Mouse (Mus musculus) ES-E14 (cell line): ENCODE measurements around the gene Stt3a.

Source experiments
- MAFK ChIP-seq: IDR thresholded peaks from 2 replicates; pipeline ENCODE4 v1.6.1; 2014; ENCODE audit warnings: mild to moderate bottlenecking, low read depth, low read length, inconsistent platforms; ENCODE audit not compliant: insufficient read depth
- ZC3H11A ChIP-seq: IDR thresholded peaks from 2 replicates; pipeline ENCODE4 v1.6.1; 2012; ENCODE audit warnings: low read depth, mild to moderate bottlenecking, inconsistent platforms, low read length, borderline replicate concordance

DNA sequence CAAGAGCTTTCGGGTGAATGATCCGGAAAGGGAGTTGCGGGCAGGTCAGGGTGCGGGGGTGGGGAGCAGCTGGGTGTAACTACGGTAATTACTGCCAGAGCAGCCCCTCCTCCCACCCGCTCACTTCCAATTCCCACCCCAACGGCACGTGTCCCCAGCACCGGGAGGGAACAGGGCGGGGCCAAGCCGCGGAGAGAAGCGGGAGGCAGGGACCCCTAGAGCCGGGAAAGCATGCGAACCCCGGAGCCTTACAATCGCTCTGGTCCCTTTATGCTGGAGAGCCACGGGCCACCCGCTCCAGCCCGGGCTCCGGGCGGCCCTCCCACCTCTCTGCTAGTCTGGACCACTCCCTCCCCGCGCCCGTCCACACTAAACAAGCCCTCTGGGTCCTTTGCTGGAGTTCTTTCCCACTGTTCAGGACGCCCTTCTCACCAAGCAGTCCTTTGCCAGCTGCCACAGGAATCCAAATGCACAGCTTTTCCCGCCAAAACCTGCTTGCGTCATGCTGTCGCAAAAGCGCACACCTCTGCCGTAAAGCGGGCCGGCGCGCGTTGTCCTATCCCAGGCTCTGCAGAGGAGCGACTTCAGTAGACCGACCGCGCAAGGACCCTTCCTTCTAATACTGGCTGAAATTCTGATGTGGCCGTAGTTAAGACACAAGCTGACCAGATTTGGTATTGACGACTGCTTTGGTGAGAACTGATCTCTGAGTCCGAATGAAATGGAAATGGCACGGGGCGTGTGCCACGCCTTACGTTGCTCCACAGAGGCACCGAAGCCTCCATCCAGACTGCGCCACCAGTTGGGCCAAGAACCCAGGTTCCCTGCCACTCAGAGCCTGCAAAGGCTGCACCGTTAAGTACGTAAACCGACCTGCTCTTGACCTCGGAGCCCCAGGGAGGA, 41.1 kb downstream of the Stt3a start:
- TF ChIP-seq MAFK, result 0 out of 2 replicates have a peak, but pooled peaks have one; percentile 3
- no peak for TF ChIP-seq ZC3H11A
